Mouse (Mus musculus): ENCODE data around the gene Csnk2a1. TPM values are rescaled to one million over a fixed set of nuclear protein-coding genes. Genes with fewer than 3 reads are reported as not detected.

Csnk2a1 gene
- polyA plus RNA-seq, 1 experiment from 2014 or later: 106 TPM

DNA sequence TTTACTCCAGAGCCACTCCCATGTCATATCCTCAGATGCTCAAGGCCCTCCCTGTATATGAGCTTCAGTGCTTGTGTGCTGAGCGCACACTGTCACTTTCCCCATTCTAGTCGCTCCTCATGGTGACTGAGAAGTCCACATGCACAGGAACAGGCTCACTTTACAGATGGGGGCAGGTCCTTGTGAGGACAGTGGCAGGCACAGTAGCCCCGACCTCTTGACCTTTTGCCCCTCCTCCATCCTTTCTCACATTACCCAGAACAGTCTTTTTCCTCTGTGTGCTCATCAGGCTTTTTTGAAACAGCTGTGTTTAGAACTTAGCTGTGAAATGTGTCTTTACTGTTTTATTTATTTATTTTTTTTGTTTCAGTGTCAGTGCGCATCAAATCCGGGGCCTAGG is 77.1 kb downstream of the Csnk2a1 start:
- no peak overlapping the region for H3K27ac ChIP-seq (replicated peaks in 1 of 2; ENCODE audit: control insufficient read depth in 1 of 2, insufficient read depth in 1 of 2, low read depth in 2 of 2, low read length in 2 of 2)
- no peak for ATAC-seq (ENCODE audit: insufficient number of reproducible peaks, insufficient read depth, low FRiP score, low read depth)
- no peak overlapping the region for H3K4me3 ChIP-seq (ENCODE audit: control insufficient read depth in 1 of 2, insufficient read depth in 1 of 2, low read depth in 1 of 2, low read length in 2 of 2)
- H3K4me2 ChIP-seq (ENCODE audit: low read length): no peak overlapping the region
- no peak overlapping the region for H3K9ac ChIP-seq (ENCODE audit: low read length)
- H3K27me3 ChIP-seq (ENCODE audit: control insufficient read depth, insufficient read depth, low read length): no peaks in the 10 kb centered on the region
- WGBS: 66% methylated on average over 5 of the region's 5 CpGs
- no peaks in the 10 kb centered on the region for H3K9me3 ChIP-seq (ENCODE audit: control insufficient read depth, low read length)
- H3K4me1 ChIP-seq (ENCODE audit: control insufficient read depth in 2 of 2, insufficient read depth in 2 of 2, low read length in 2 of 2): peaks cover 0 to under 1% of the 10 kb centered on the region in 2 experiments; a peak in 1 of 4 replicates
- peaks cover 69% of the 10 kb centered on the region for H3K36me3 ChIP-seq (ENCODE audit: control insufficient read depth, insufficient read depth, low read length)

DNA sequence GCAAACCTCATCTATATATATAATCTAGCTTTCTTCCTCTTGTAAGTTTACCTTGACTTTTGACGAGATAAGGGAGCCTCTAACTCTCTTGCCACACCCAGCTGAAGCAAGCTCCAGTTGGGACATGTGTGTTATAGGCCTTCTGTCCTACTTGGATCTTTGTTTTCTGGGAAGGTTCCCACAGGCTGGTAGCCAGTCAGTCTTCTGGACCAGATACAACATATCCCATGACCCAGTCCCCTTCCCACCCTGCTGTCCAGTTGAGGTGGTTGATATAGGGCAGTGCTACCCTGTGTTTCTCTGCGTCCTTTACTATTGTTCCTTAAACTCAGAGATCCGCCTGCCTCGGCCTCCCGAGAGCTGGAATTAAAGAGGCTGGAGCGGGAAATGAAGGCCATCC is 78.8 kb downstream of the Csnk2a1 start:
- no peaks in the 10 kb centered on the region for H3K9me3 ChIP-seq (ENCODE audit: control insufficient read depth, low read length)
- H3K27ac ChIP-seq (replicated peaks in 1 of 2; ENCODE audit: control insufficient read depth in 1 of 2, insufficient read depth in 1 of 2, low read depth in 2 of 2, low read length in 2 of 2): no peak overlapping the region
- peaks cover 86% of the 10 kb centered on the region for H3K36me3 ChIP-seq (ENCODE audit: control insufficient read depth, insufficient read depth, low read length)
- no peak overlapping the region for H3K9ac ChIP-seq (ENCODE audit: low read length)
- WGBS: 93% methylated on average over 6 of the region's 6 CpGs
- H3K27me3 ChIP-seq (ENCODE audit: control insufficient read depth, insufficient read depth, low read length): no peaks in the 10 kb centered on the region
- no peak for ATAC-seq (ENCODE audit: insufficient number of reproducible peaks, insufficient read depth, low FRiP score, low read depth)
- H3K4me3 ChIP-seq (ENCODE audit: control insufficient read depth in 1 of 2, insufficient read depth in 1 of 2, low read depth in 1 of 2, low read length in 2 of 2): no peak overlapping the region
- no peaks in the 10 kb centered on the region for H3K4me1 ChIP-seq (ENCODE audit: control insufficient read depth in 2 of 2, insufficient read depth in 2 of 2, low read length in 2 of 2)
- no peak overlapping the region for H3K4me2 ChIP-seq (ENCODE audit: low read length)

DNA sequence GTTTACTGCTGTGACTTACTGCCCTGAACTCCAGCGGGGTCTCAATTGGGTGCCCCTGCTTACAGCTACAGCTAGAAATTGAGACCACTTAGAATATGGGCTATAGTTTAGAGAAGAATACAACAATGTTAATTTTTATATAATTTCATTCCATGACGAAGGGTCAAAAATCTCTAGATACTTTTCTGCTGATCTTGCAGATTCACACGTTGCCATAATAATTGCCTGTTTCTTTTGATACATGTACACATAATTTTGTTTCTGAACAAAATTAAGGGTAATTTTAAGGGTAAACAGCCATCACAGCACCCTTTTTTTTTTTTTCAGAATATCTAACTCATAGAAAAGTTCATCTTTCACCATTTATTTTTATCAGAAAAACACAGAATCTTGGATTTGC is 80.5 kb downstream of the Csnk2a1 start:
- no peak overlapping the region for H3K4me2 ChIP-seq (ENCODE audit: low read length)
- H3K4me3 ChIP-seq (ENCODE audit: control insufficient read depth in 1 of 2, insufficient read depth in 1 of 2, low read depth in 1 of 2, low read length in 2 of 2): no peak overlapping the region
- ATAC-seq (ENCODE audit: insufficient number of reproducible peaks, insufficient read depth, low FRiP score, low read depth): no peak
- H3K9ac ChIP-seq (ENCODE audit: low read length): no peak overlapping the region
- peaks cover 97% of the 10 kb centered on the region for H3K36me3 ChIP-seq (ENCODE audit: control insufficient read depth, insufficient read depth, low read length)
- no peaks in the 10 kb centered on the region for H3K27me3 ChIP-seq (ENCODE audit: control insufficient read depth, insufficient read depth, low read length)
- 87% methylated on average over 3 of the region's 3 CpGs for WGBS
- no peaks in the 10 kb centered on the region for H3K9me3 ChIP-seq (ENCODE audit: control insufficient read depth, low read length)
- H3K4me1 ChIP-seq (ENCODE audit: control insufficient read depth in 2 of 2, insufficient read depth in 2 of 2, low read length in 2 of 2): no peaks in the 10 kb centered on the region
- no peak overlapping the region for H3K27ac ChIP-seq (replicated peaks in 1 of 2; ENCODE audit: control insufficient read depth in 1 of 2, insufficient read depth in 1 of 2, low read depth in 2 of 2, low read length in 2 of 2)

DNA sequence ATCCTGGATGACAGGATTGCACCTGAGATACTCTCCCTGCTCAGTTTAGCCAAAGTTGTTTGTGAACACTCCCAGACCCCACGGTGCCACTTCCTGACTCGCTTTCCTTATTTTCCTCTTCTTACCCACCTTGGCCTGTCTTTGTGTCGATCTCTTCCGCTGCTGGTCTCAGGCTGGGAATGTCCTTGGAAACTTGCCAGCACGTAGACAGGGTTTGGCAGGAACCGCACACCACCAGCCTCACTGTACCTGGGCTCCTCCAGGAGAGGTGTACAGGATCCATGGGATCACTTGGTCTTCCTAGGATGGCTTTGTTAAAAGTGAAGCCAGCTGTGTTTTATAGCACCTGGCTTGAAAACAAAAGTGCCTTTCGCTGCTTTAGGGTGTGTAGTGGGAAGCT is 86.4 kb downstream of the Csnk2a1 start:
- ATAC-seq (ENCODE audit: insufficient number of reproducible peaks, insufficient read depth, low FRiP score, low read depth): no peak

DNA sequence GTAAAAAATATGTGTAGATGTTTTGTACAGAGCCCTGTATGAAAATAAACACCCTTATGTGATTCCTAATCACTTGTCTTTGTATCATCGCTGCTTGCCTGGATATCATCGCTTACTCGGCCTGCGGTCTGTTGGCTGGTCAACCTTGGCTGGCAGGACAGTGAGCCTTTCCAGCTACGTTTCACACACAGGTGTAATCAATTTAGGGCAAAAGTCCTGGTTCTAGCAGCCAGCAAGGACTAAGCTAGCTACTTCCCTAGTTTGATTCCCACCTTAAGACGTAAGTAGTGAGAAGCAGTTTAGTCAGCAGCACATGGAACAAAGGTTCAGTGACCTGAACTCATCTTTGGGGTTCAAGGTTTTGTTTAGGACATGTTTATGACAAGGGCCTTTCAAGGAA is 87.3 kb downstream of the Csnk2a1 start:
- Histone ChIP-seq H3K9ac (ENCODE audit: low read length) (no peak overlapping the region), H3K4me2 (ENCODE audit: low read length) (no peak overlapping the region), H3K27ac (replicated peaks in 1 of 2; ENCODE audit: control insufficient read depth in 1 of 2, insufficient read depth in 1 of 2, low read depth in 2 of 2, low read length in 2 of 2) (no peak overlapping the region), H3K4me3 (ENCODE audit: control insufficient read depth in 1 of 2, insufficient read depth in 1 of 2, low read depth in 1 of 2, low read length in 2 of 2) (no peak overlapping the region), H3K36me3 (ENCODE audit: control insufficient read depth, insufficient read depth, low read length) (peaks cover 98% of the 10 kb centered on the region), H3K4me1 (ENCODE audit: control insufficient read depth in 2 of 2, insufficient read depth in 2 of 2, low read length in 2 of 2) (no peaks in the 10 kb centered on the region), H3K27me3 (ENCODE audit: control insufficient read depth, insufficient read depth, low read length) (no peaks in the 10 kb centered on the region), H3K9me3 (ENCODE audit: control insufficient read depth, low read length) (no peaks in the 10 kb centered on the region)
- WGBS: 91% methylated on average over 6 of the region's 6 CpGs
- ATAC-seq (ENCODE audit: insufficient number of reproducible peaks, insufficient read depth, low FRiP score, low read depth): no peak

More for the DNA sequence above, 86.4 kb downstream of the Csnk2a1 start:
- Histone ChIP-seq H3K4me1 (ENCODE audit: control insufficient read depth in 2 of 2, insufficient read depth in 2 of 2, low read length in 2 of 2) (no peaks in the 10 kb centered on the region), H3K9me3 (ENCODE audit: control insufficient read depth, low read length) (no peaks in the 10 kb centered on the region), H3K27ac (replicated peaks in 1 of 2; ENCODE audit: control insufficient read depth in 1 of 2, insufficient read depth in 1 of 2, low read depth in 2 of 2, low read length in 2 of 2) (no peak overlapping the region; a peak in 1 of 4 replicates), H3K27me3 (ENCODE audit: control insufficient read depth, insufficient read depth, low read length) (no peaks in the 10 kb centered on the region), H3K36me3 (ENCODE audit: control insufficient read depth, insufficient read depth, low read length) (peaks cover 98% of the 10 kb centered on the region), H3K4me3 (ENCODE audit: control insufficient read depth in 1 of 2, insufficient read depth in 1 of 2, low read depth in 1 of 2, low read length in 2 of 2) (no peak overlapping the region), H3K9ac (ENCODE audit: low read length) (no peak overlapping the region), H3K4me2 (ENCODE audit: low read length) (no peak overlapping the region)
- WGBS: 58% methylated on average over 7 of the region's 7 CpGs

DNA sequence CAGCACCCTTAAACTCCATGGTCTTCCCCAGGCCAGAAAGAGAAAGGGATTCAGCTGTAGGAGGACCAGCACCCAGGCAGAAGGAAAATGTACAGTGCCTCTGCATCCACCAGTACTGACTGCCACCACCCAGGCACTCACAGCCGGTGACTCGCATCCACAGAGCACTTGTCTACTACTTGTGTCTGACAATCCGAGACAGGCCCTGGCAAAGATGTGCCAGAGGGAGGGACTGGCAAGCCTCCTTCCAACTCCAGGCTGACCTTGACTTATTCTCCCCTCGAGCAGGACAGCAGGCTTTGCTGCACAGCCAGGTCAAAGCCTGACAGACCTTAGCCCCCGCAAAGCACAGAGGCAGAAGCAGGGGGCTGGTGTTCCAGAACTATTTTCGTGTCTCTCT is 90.4 kb downstream of the Csnk2a1 start:
- Histone ChIP-seq H3K9ac (ENCODE audit: low read length) (no peak overlapping the region), H3K36me3 (ENCODE audit: control insufficient read depth, insufficient read depth, low read length) (peaks cover 93% of the 10 kb centered on the region), H3K4me1 (ENCODE audit: control insufficient read depth in 2 of 2, insufficient read depth in 2 of 2, low read length in 2 of 2) (no peaks in the 10 kb centered on the region), H3K27ac (replicated peaks in 1 of 2; ENCODE audit: control insufficient read depth in 1 of 2, insufficient read depth in 1 of 2, low read depth in 2 of 2, low read length in 2 of 2) (no peak overlapping the region), H3K9me3 (ENCODE audit: control insufficient read depth, low read length) (no peaks in the 10 kb centered on the region), H3K27me3 (ENCODE audit: control insufficient read depth, insufficient read depth, low read length) (no peaks in the 10 kb centered on the region), H3K4me3 (ENCODE audit: control insufficient read depth in 1 of 2, insufficient read depth in 1 of 2, low read depth in 1 of 2, low read length in 2 of 2) (no peak overlapping the region), H3K4me2 (ENCODE audit: low read length) (no peak overlapping the region)
- 67% methylated on average over 6 of the region's 6 CpGs for WGBS
- no peak for ATAC-seq (ENCODE audit: insufficient number of reproducible peaks, insufficient read depth, low FRiP score, low read depth)

DNA sequence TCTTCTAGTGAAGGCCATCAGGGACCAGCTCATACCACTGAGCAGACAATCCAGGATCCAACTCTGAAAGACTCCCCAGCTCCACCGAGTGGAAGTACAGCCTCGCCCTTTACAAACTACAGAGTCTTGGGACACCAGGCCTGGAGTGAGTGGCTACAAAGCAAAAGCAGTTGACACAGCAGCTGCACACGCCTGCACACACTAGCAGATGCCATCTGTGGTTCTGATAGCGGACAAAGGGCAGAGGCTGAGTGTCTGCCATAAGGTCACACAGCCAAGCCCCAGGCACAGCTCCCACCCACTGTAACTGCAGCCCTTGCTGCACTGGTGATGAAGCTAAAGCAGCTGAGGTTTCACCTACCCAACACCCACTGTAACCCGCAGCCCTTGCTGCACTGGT is 94.9 kb downstream of the Csnk2a1 start:
- H3K36me3 ChIP-seq (ENCODE audit: control insufficient read depth, insufficient read depth, low read length): peaks cover 94% of the 10 kb centered on the region
- no peak overlapping the region for H3K4me3 ChIP-seq (ENCODE audit: control insufficient read depth in 1 of 2, insufficient read depth in 1 of 2, low read depth in 1 of 2, low read length in 2 of 2)
- 89% methylated on average over 5 of the region's 5 CpGs for WGBS
- no peaks in the 10 kb centered on the region for H3K27me3 ChIP-seq (ENCODE audit: control insufficient read depth, insufficient read depth, low read length)
- H3K9me3 ChIP-seq (ENCODE audit: control insufficient read depth, low read length): no peaks in the 10 kb centered on the region
- H3K4me1 ChIP-seq (ENCODE audit: control insufficient read depth in 2 of 2, insufficient read depth in 2 of 2, low read length in 2 of 2): no peaks in the 10 kb centered on the region
- no peak overlapping the region for H3K9ac ChIP-seq (ENCODE audit: low read length)
- no peak overlapping the region for H3K27ac ChIP-seq (replicated peaks in 1 of 2; ENCODE audit: control insufficient read depth in 1 of 2, insufficient read depth in 1 of 2, low read depth in 2 of 2, low read length in 2 of 2)
- no peak for ATAC-seq (ENCODE audit: insufficient number of reproducible peaks, insufficient read depth, low FRiP score, low read depth)
- no peak overlapping the region for H3K4me2 ChIP-seq (ENCODE audit: low read length)

DNA sequence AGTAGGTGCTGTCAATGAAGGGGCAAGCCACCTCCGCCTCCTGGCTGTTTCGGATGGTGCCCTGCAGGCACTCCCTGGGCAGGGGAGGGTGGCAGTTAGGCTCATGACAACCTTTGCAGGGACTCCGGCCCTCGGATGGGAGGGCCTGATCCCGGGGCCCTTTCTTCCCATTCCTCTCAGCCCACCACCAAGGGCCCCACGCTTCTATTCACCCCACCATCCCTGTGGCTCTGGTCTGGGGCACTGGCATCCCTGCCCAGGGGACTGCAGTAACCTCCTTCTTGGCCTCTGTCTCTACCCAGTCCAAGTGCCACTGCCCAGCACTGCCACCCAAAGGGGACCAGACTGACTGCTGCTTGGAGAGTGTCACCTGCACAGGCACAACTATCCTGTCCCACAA is 95.6 kb downstream of the Csnk2a1 start:
- no peak overlapping the region for H3K4me3 ChIP-seq (ENCODE audit: control insufficient read depth in 1 of 2, insufficient read depth in 1 of 2, low read depth in 1 of 2, low read length in 2 of 2)
- H3K36me3 ChIP-seq (ENCODE audit: control insufficient read depth, insufficient read depth, low read length): peaks cover 94% of the 10 kb centered on the region
- no peaks in the 10 kb centered on the region for H3K9me3 ChIP-seq (ENCODE audit: control insufficient read depth, low read length)
- 87% methylated on average over 6 of the region's 6 CpGs for WGBS
- no peaks in the 10 kb centered on the region for H3K27me3 ChIP-seq (ENCODE audit: control insufficient read depth, insufficient read depth, low read length)
- H3K4me1 ChIP-seq (ENCODE audit: control insufficient read depth in 2 of 2, insufficient read depth in 2 of 2, low read length in 2 of 2): no peaks in the 10 kb centered on the region
- no peak overlapping the region for H3K4me2 ChIP-seq (ENCODE audit: low read length)
- H3K27ac ChIP-seq (replicated peaks in 1 of 2; ENCODE audit: control insufficient read depth in 1 of 2, insufficient read depth in 1 of 2, low read depth in 2 of 2, low read length in 2 of 2): no peak overlapping the region
- H3K9ac ChIP-seq (ENCODE audit: low read length): no peak overlapping the region
- ATAC-seq (ENCODE audit: insufficient number of reproducible peaks, insufficient read depth, low FRiP score, low read depth): no peak

Measured in heart, embryonic 14.5 days (tissue).